Mouse (Mus musculus) naive thymus-derived CD4-positive, alpha-beta T cell, adult 2 months (primary cell): ENCODE data around the gene Agbl1.

Experiments used
- DNase-seq: peaks from one replicate; pipeline ENCODE4 v3.0.0-alpha.2; 2011; ENCODE audit warnings: low read depth

Gene Agbl1

GRCm38 (mm10) chr7:76921671-76922070, 692.0 kb downstream of the Agbl1 start:
- no peak for DNase-seq

- DNase-seq = no peak
Observed at GRCm38 (mm10) chr7:76935219-76935618, 705.5 kb downstream of the Agbl1 start.

GRCm38 (mm10) chr7:76941531-76941930, 711.8 kb downstream of the Agbl1 start:
- DNase-seq = peak; percentile 42

GRCm38 (mm10) chr7:76971334-76971733, 741.6 kb downstream of the Agbl1 start:
- no peak for DNase-seq

GRCm38 (mm10) chr7:77009571-77009970, 779.9 kb downstream of the Agbl1 start:
- DNase-seq = no peak

GRCm38 (mm10) chr7:77029019-77029418, 799.3 kb downstream of the Agbl1 start:
- DNase-seq = no peak

- DNase-seq = no peak
Observed at GRCm38 (mm10) chr7:77076033-77076432, 846.3 kb downstream of the Agbl1 start.

- DNase-seq = no peak
Observed at GRCm38 (mm10) chr7:77087266-77087665, 857.6 kb downstream of the Agbl1 start.

GRCm38 (mm10) chr7:77095153-77095552, 865.5 kb downstream of the Agbl1 start:
- no peak for DNase-seq

- no peak for DNase-seq
Observed at GRCm38 (mm10) chr7:77114021-77114420, 884.3 kb downstream of the Agbl1 start.

- DNase-seq = no peak
Observed at GRCm38 (mm10) chr7:77129045-77129444, 899.4 kb downstream of the Agbl1 start.

GRCm38 (mm10) chr7:77131950-77132349, 902.3 kb downstream of the Agbl1 start:
- no peak for DNase-seq

GRCm38 (mm10) chr7:77132615-77133420, 903.1 kb downstream of the Agbl1 start:
- peak; percentile 2 for DNase-seq

GRCm38 (mm10) chr7:77134860-77135259, 905.2 kb downstream of the Agbl1 start:
- no peak for DNase-seq

GRCm38 (mm10) chr7:77138707-77139106, 909.0 kb downstream of the Agbl1 start:
- no peak for DNase-seq

- DNase-seq = no peak
Observed at GRCm38 (mm10) chr7:77147527-77147926, 917.8 kb downstream of the Agbl1 start.

- DNase-seq = no peak
Observed at GRCm38 (mm10) chr7:77148820-77149219, 919.1 kb downstream of the Agbl1 start.

- no peak for DNase-seq
Observed at GRCm38 (mm10) chr7:77149846-77150245, 920.2 kb downstream of the Agbl1 start.

- no peak for DNase-seq
Observed at GRCm38 (mm10) chr7:77152393-77152792, 922.7 kb downstream of the Agbl1 start.

- DNase-seq = no peak
Observed at GRCm38 (mm10) chr7:77152909-77153308, 923.2 kb downstream of the Agbl1 start.

- DNase-seq = no peak
Observed at GRCm38 (mm10) chr7:77164921-77165320, 935.2 kb downstream of the Agbl1 start.
